Mouse (Mus musculus) liver, adult 2 months (tissue): Measurements from ENCODE around the gene Raly.
"Not testable (repeated sequence)": the region's sequence is repeated elsewhere in the genome, so short reads cannot be mapped to it uniquely, and the experiment has no call there.

ENCODE experiments used
- CTCF ChIP-seq: fragments of 200-500 bp; IDR thresholded peaks from 2 replicates; pipeline ENCODE4 v1.5.1; 2011; ENCODE audit warnings: low read depth, low read length, control low read depth
- POLR2A ChIP-seq: fragments of 200-500 bp; IDR thresholded peaks from 2 replicates; pipeline ENCODE4 v1.6.1; 2011; ENCODE audit warnings: low read length, control low read depth; ENCODE audit not compliant: insufficient read depth; ENCODE audit errors: extremely low read depth

GRCm38 (mm10) chr2:154899004-154899403 is 108.1 kb downstream of the Raly start:
- TF ChIP-seq POLR2A, CTCF: not testable (repeated sequence)
